Mouse (Mus musculus): ENCODE results near the gene Sppl2b. TPM values are rescaled to one million over a fixed set of nuclear protein-coding genes. Genes with fewer than 3 reads are reported as not detected.

Sppl2b gene
- polyA plus RNA-seq, 1 experiment from 2014 or later = 39.8 TPM

- H3K4me1 ChIP-seq (replicated peaks; ENCODE audit: control insufficient read depth, insufficient read depth, low read length) = no peaks in the 10 kb centered on the region
- H3K9ac ChIP-seq (ENCODE audit: low read length) = no peak overlapping the region
- DNase-seq (ENCODE audit: low spot score) (no peak), ATAC-seq (replicated peaks; ENCODE audit: low FRiP score) (no peak)
- H3K4me3 ChIP-seq (ENCODE audit: low read depth, low read length) = no peak overlapping the region
- no peaks in the 10 kb centered on the region for H3K27me3 ChIP-seq (ENCODE audit: control insufficient read depth, insufficient read depth, low read length)
- H3K27ac ChIP-seq (ENCODE audit: low read depth, low read length) = no peak overlapping the region
- no peaks in the 10 kb centered on the region for H3K9me3 ChIP-seq (ENCODE audit: control insufficient read depth, low read length)
- no peak overlapping the region for H3K4me2 ChIP-seq (ENCODE audit: low read depth, low read length, severe bottlenecking)
- no peaks in the 10 kb centered on the region for H3K36me3 ChIP-seq (ENCODE audit: control insufficient read depth, insufficient read depth, low read length)
- 31% methylated on average over 2 of the region's 2 CpGs for WGBS
Measured at GRCm38 (mm10) chr10:80821991-80822390, 33.1 kb upstream of the Sppl2b start.

GRCm38 (mm10) chr10:80822528-80822927, 32.5 kb upstream of the Sppl2b start:
- Histone ChIP-seq H3K36me3 (ENCODE audit: control insufficient read depth, insufficient read depth, low read length) (no peaks in the 10 kb centered on the region), H3K9ac (ENCODE audit: low read length) (no peak overlapping the region), H3K27me3 (ENCODE audit: control insufficient read depth, insufficient read depth, low read length) (no peaks in the 10 kb centered on the region), H3K27ac (ENCODE audit: low read depth, low read length) (no peak overlapping the region), H3K9me3 (ENCODE audit: control insufficient read depth, low read length) (no peaks in the 10 kb centered on the region), H3K4me2 (ENCODE audit: low read depth, low read length, severe bottlenecking) (no peak overlapping the region), H3K4me1 (replicated peaks; ENCODE audit: control insufficient read depth, insufficient read depth, low read length) (peaks cover 2% of the 10 kb centered on the region; the same call in 1 of the 2 replicates), H3K4me3 (ENCODE audit: low read depth, low read length) (no peak overlapping the region)
- DNase-seq (ENCODE audit: low spot score) = no peak
- no peak for ATAC-seq (replicated peaks; ENCODE audit: low FRiP score)
- 91% methylated on average over 5 of the region's 5 CpGs for WGBS

- ATAC-seq (replicated peaks; ENCODE audit: low FRiP score) = no peak
- 94% methylated on average over 1 of the region's 1 CpGs for WGBS
- Histone ChIP-seq H3K4me1 (replicated peaks; ENCODE audit: control insufficient read depth, insufficient read depth, low read length) (peaks cover 7% of the 10 kb centered on the region), H3K4me2 (ENCODE audit: low read depth, low read length, severe bottlenecking) (no peak overlapping the region), H3K36me3 (ENCODE audit: control insufficient read depth, insufficient read depth, low read length) (no peaks in the 10 kb centered on the region), H3K27ac (ENCODE audit: low read depth, low read length) (no peak overlapping the region), H3K27me3 (ENCODE audit: control insufficient read depth, insufficient read depth, low read length) (no peaks in the 10 kb centered on the region), H3K9me3 (ENCODE audit: control insufficient read depth, low read length) (no peaks in the 10 kb centered on the region), H3K9ac (ENCODE audit: low read length) (no peak overlapping the region), H3K4me3 (ENCODE audit: low read depth, low read length) (no peak overlapping the region)
- DNase-seq (ENCODE audit: low spot score) = no peak
Measured at GRCm38 (mm10) chr10:80823316-80823715, 31.8 kb upstream of the Sppl2b start.

GRCm38 (mm10) chr10:80823847-80824643, 31.0 kb upstream of the Sppl2b start:
- no peaks in the 10 kb centered on the region for H3K9me3 ChIP-seq (ENCODE audit: control insufficient read depth, low read length)
- no peaks in the 10 kb centered on the region for H3K27me3 ChIP-seq (ENCODE audit: control insufficient read depth, insufficient read depth, low read length)
- H3K9ac ChIP-seq (ENCODE audit: low read length) = no peak overlapping the region
- WGBS = 74% methylated on average over 8 of the region's 8 CpGs
- DNase-seq (ENCODE audit: low spot score) = no peak
- no peak overlapping the region for H3K4me2 ChIP-seq (ENCODE audit: low read depth, low read length, severe bottlenecking)
- H3K27ac ChIP-seq (ENCODE audit: low read depth, low read length) = no peak overlapping the region
- H3K4me1 ChIP-seq (replicated peaks; ENCODE audit: control insufficient read depth, insufficient read depth, low read length) = peaks cover 7% of the 10 kb centered on the region
- H3K4me3 ChIP-seq (ENCODE audit: low read depth, low read length) = no peak overlapping the region
- no peaks in the 10 kb centered on the region for H3K36me3 ChIP-seq (ENCODE audit: control insufficient read depth, insufficient read depth, low read length)
- no peak for ATAC-seq (replicated peaks; ENCODE audit: low FRiP score)

GRCm38 (mm10) chr10:80824827-80825226, 30.2 kb upstream of the Sppl2b start:
- no peak overlapping the region for H3K4me2 ChIP-seq (ENCODE audit: low read depth, low read length, severe bottlenecking)
- WGBS = 83% methylated on average over 2 of the region's 2 CpGs
- no peak overlapping the region for H3K4me3 ChIP-seq (ENCODE audit: low read depth, low read length)
- H3K4me1 ChIP-seq (replicated peaks; ENCODE audit: control insufficient read depth, insufficient read depth, low read length) = peaks cover 7% of the 10 kb centered on the region
- H3K27ac ChIP-seq (ENCODE audit: low read depth, low read length) = no peak overlapping the region
- DNase-seq (ENCODE audit: low spot score) (no peak), ATAC-seq (replicated peaks; ENCODE audit: low FRiP score) (no peak)
- no peaks in the 10 kb centered on the region for H3K27me3 ChIP-seq (ENCODE audit: control insufficient read depth, insufficient read depth, low read length)
- H3K9me3 ChIP-seq (ENCODE audit: control insufficient read depth, low read length) = no peaks in the 10 kb centered on the region
- no peak overlapping the region for H3K9ac ChIP-seq (ENCODE audit: low read length)
- H3K36me3 ChIP-seq (ENCODE audit: control insufficient read depth, insufficient read depth, low read length) = no peaks in the 10 kb centered on the region; the same call in 1 of the 2 replicates

GRCm38 (mm10) chr10:80826151-80827062, 28.7 kb upstream of the Sppl2b start, which contains the start of gene Oaz1:
Oaz1 (plus strand) TSS chr10:80826656.
- WGBS = under 1% methylated on average over 76 of the region's 82 CpGs
- ATAC-seq (replicated peaks; ENCODE audit: low FRiP score) = peak; percentile 96
- H3K27ac ChIP-seq (ENCODE audit: low read depth, low read length) = peak within 1 kb of the TSS; percentile 78

GRCm38 (mm10) chr10:80827063-80827869, 27.8 kb upstream of the Sppl2b start:
- H3K27me3 ChIP-seq (ENCODE audit: control insufficient read depth, insufficient read depth, low read length) = no peaks in the 10 kb centered on the region
- no peak for ATAC-seq (replicated peaks; ENCODE audit: low FRiP score)
- no peaks in the 10 kb centered on the region; the same call in 1 of the 2 replicates for H3K36me3 ChIP-seq (ENCODE audit: control insufficient read depth, insufficient read depth, low read length)
- H3K27ac ChIP-seq (ENCODE audit: low read depth, low read length) = peak overlapping the region; percentile 78
- peak overlapping the region; percentile 59 for H3K4me3 ChIP-seq (ENCODE audit: low read depth, low read length)
- H3K4me2 ChIP-seq (ENCODE audit: low read depth, low read length, severe bottlenecking) = peak overlapping the region; percentile 97
- DNase-seq (ENCODE audit: low spot score) = no peak
- H3K9ac ChIP-seq (ENCODE audit: low read length) = peak overlapping the region; percentile 82
- H3K9me3 ChIP-seq (ENCODE audit: control insufficient read depth, low read length) = no peaks in the 10 kb centered on the region
- peaks cover 18% of the 10 kb centered on the region for H3K4me1 ChIP-seq (replicated peaks; ENCODE audit: control insufficient read depth, insufficient read depth, low read length)
- 9% methylated on average over 29 of the region's 29 CpGs for WGBS

More at GRCm38 (mm10) chr10:80826151-80827062, 28.7 kb upstream of the Sppl2b start, which contains the start of gene Oaz1:
- Histone ChIP-seq H3K4me2 (ENCODE audit: low read depth, low read length, severe bottlenecking) (peak within 1 kb of the TSS; percentile 97), H3K27me3 (ENCODE audit: control insufficient read depth, insufficient read depth, low read length) (no peaks in the 10 kb centered on the region), H3K4me1 (replicated peaks; ENCODE audit: control insufficient read depth, insufficient read depth, low read length) (peaks cover 17% of the 10 kb centered on the region), H3K36me3 (ENCODE audit: control insufficient read depth, insufficient read depth, low read length) (no peaks in the 10 kb centered on the region; the same call in 1 of the 2 replicates), H3K4me3 (ENCODE audit: low read depth, low read length) (peak within 1 kb of the TSS; percentile 59), H3K9ac (ENCODE audit: low read length) (peak within 1 kb of the TSS; percentile 82), H3K9me3 (ENCODE audit: control insufficient read depth, low read length) (no peaks in the 10 kb centered on the region)
- DNase-seq (ENCODE audit: low spot score) = peak; percentile 98
